Mouse (Mus musculus): ENCODE measurements at regions not wholly inside any gene's neighbourhood (a gene's known extent, or its start where the extent isn't known, plus 50 kb on each side); places are given as distances from the start of the nearest gene placed in this dataset.

DNA sequence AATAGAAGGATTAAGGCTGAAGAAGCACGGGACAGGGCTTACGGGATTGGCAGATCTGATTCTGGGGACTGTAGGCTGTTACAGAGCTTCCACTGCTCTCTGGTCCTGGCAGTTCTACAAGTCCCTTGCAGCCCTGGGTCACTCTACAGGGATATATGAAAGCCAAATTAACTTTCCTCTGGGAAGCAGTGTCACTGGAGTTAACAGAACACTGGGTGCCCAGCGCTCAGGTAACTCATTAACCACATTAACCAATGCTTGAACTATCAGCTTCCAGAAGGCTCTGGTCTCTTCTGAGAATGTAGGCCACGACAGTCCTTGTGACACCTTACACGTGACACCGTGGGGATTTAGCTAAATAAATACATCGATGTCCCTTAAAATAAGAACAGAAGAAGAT is 57.3 kb upstream of the Arhgap5 start:
- TF ChIP-seq CTCF (conservative IDR thresholded peaks at IDR 0.05; ENCODE audit: low read length) (no peak), POU5F1 (IDR thresholded peaks at IDR 0.05; ENCODE audit: borderline replicate concordance, low read length) (no peak)

Measured in E14TG2a.4 (cell line).